Mouse (Mus musculus): Measurements from ENCODE around the gene Hsd3b6. TPM values are rescaled to one million over a fixed set of nuclear protein-coding genes. Genes with fewer than 3 reads are reported as not detected.

Gene Hsd3b6
- total and polyA plus RNA-seq, 3 experiments: not detected

DNA sequence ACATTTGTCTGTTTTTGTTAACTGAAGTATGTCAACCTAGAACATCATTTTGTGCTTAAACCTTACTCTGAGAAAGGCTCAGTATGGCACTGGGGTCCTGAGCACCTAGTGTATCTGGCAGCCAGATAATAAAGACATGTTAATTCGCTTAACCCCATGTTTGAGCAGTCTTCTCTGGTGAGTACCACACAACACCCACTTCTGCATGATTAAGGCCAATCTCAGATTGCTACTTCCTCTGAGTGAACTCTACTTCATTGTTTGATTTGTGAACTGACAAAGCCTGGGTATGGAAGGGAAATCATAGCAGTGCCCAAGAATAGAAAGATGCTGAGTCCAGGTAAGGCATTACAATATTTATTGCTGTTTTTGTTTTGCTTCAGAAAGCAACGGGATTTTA is 37.6 kb upstream of the Hsd3b6 start:
- H3K4me1 ChIP-seq (ENCODE audit: control insufficient read depth in 1 of 2, insufficient read depth in 2 of 2, low read length in 2 of 2): peaks cover 0 to 9% of the 10 kb centered on the region in 2 experiments; a peak in 2 of 4 replicates

GRCm38 (mm10) chr3:98850262-98850661 is 36.0 kb upstream of the Hsd3b6 start:
- no peak for TF ChIP-seq TAL1 (IDR thresholded peaks at IDR 0.05; ENCODE audit: low read length)
- no peak for TF ChIP-seq TBP (IDR thresholded peaks at IDR 0.05; ENCODE audit: low read depth, low read length)
- TF ChIP-seq KAT2A (conservative IDR thresholded peaks at IDR 0.05; ENCODE audit: low read depth, low read length): no peak
- no peak for TF ChIP-seq NRF1 (IDR thresholded peaks at IDR 0.05; ENCODE audit: insufficient read depth, low read depth, low read length, poor library complexity, severe bottlenecking)
- no peak for TF ChIP-seq POLR2A (IDR thresholded peaks at IDR 0.05; ENCODE audit: control insufficient read depth in 1 of 2, insufficient read depth in 1 of 2, low read depth in 1 of 2, low read length in 2 of 2, poor library complexity in 1 of 2)
- TF ChIP-seq MYB (IDR thresholded peaks at IDR 0.05; ENCODE audit: low read depth, low read length): no peak
- TF ChIP-seq CHD1 (IDR thresholded peaks at IDR 0.05; ENCODE audit: low read depth, low read length): no peak
- TF ChIP-seq ZNF384 (IDR thresholded peaks at IDR 0.05; ENCODE audit: low read depth, low read length): no peak
- TF ChIP-seq NELFE (IDR thresholded peaks at IDR 0.05; ENCODE audit: low read depth, low read length): no peak
- TF ChIP-seq CTCF (IDR thresholded peaks at IDR 0.05 in 2 of 3, conservative IDR thresholded peaks at IDR 0.05 in 1 of 3; ENCODE audit: control insufficient read depth in 1 of 3, insufficient read depth in 1 of 3, low read depth in 2 of 3, low read length in 3 of 3, poor library complexity in 1 of 3, severe bottlenecking in 1 of 3): no peak
- TF ChIP-seq HCFC1 (IDR thresholded peaks at IDR 0.05; ENCODE audit: low read depth, low read length): no peak
- TF ChIP-seq POLR2AphosphoS2 (IDR thresholded peaks at IDR 0.05; ENCODE audit: low read length): no peak
- TF ChIP-seq MAFK (IDR thresholded peaks at IDR 0.05; ENCODE audit: borderline replicate concordance, low read depth, low read length): no peak
- TF ChIP-seq TCF12 (IDR thresholded peaks at IDR 0.05; ENCODE audit: low read depth, low read length): no peak
- no peak for TF ChIP-seq ELF1 (IDR thresholded peaks at IDR 0.05; ENCODE audit: low read depth, low read length)
- TF ChIP-seq USF1 (IDR thresholded peaks at IDR 0.05; ENCODE audit: low read depth, low read length): no peak
- H3K4me1 ChIP-seq (ENCODE audit: control insufficient read depth in 1 of 2, insufficient read depth in 2 of 2, low read length in 2 of 2): peaks cover 0 to 5% of the 10 kb centered on the region in 2 experiments; a peak in 2 of 4 replicates
- H3K9ac ChIP-seq (ENCODE audit: control insufficient read depth, low read depth, low read length, poor library complexity, severe bottlenecking): no peak overlapping the region
- H3K36me3 ChIP-seq (ENCODE audit: control insufficient read depth in 1 of 2, insufficient read depth in 2 of 2, low read length in 2 of 2): peaks cover 0 to 5% of the 10 kb centered on the region in 2 experiments; a peak in 2 of 4 replicates
- H3K79me2 ChIP-seq (ENCODE audit: control insufficient read depth, insufficient read depth, low read length, poor library complexity): no peaks in the 10 kb centered on the region
- H3K27ac ChIP-seq (ENCODE audit: control insufficient read depth, low read depth, low read length): no peak overlapping the region
- H3K4me3 ChIP-seq (ENCODE audit: control insufficient read depth in 1 of 2, insufficient read depth in 1 of 2, low read depth in 2 of 2, low read length in 2 of 2): no peak overlapping the region
- DNase-seq (ENCODE audit: low read depth, low spot score): no peak
- no peaks in the 10 kb centered on the region for H3K27me3 ChIP-seq (ENCODE audit: control insufficient read depth in 1 of 2, insufficient read depth in 2 of 2, low read length in 2 of 2)
- no peaks in the 10 kb centered on the region for H3K9me3 ChIP-seq (replicated peaks; ENCODE audit: insufficient read depth, low read length)

More for the DNA sequence above, 37.6 kb upstream of the Hsd3b6 start:
- Histone ChIP-seq H3K27ac (ENCODE audit: control insufficient read depth, low read depth, low read length) (no peak overlapping the region), H3K79me2 (ENCODE audit: control insufficient read depth, insufficient read depth, low read length, poor library complexity) (no peaks in the 10 kb centered on the region), H3K4me3 (ENCODE audit: control insufficient read depth in 1 of 2, insufficient read depth in 1 of 2, low read depth in 2 of 2, low read length in 2 of 2) (no peak overlapping the region), H3K36me3 (ENCODE audit: control insufficient read depth in 1 of 2, insufficient read depth in 2 of 2, low read length in 2 of 2) (peaks cover 0 to 5% of the 10 kb centered on the region in 2 experiments; a peak in 2 of 4 replicates), H3K9me3 (replicated peaks; ENCODE audit: insufficient read depth, low read length) (no peaks in the 10 kb centered on the region), H3K27me3 (ENCODE audit: control insufficient read depth in 1 of 2, insufficient read depth in 2 of 2, low read length in 2 of 2) (no peaks in the 10 kb centered on the region), H3K9ac (ENCODE audit: control insufficient read depth, low read depth, low read length, poor library complexity, severe bottlenecking) (no peak overlapping the region)
- no peak for DNase-seq (ENCODE audit: low read depth, low spot score)
- TF ChIP-seq POLR2AphosphoS2 (IDR thresholded peaks at IDR 0.05; ENCODE audit: low read length) (no peak), RCOR1 (IDR thresholded peaks at IDR 0.05; ENCODE audit: low read depth, low read length) (no peak), BHLHE40 (IDR thresholded peaks at IDR 0.05; ENCODE audit: borderline replicate concordance, low read depth, low read length) (no peak), MEF2A (IDR thresholded peaks at IDR 0.05; ENCODE audit: extremely low read depth, insufficient replicate concordance, low read depth, low read length, poor library complexity, severe bottlenecking) (no peak), MYB (IDR thresholded peaks at IDR 0.05; ENCODE audit: low read depth, low read length) (no peak), TAL1 (IDR thresholded peaks at IDR 0.05; ENCODE audit: low read length) (no peak), ETS1 (IDR thresholded peaks at IDR 0.05; ENCODE audit: low read depth, low read length) (no peak), ZC3H11A (IDR thresholded peaks at IDR 0.05; ENCODE audit: low read depth, low read length) (no peak), NRF1 (IDR thresholded peaks at IDR 0.05; ENCODE audit: insufficient read depth, low read depth, low read length, poor library complexity, severe bottlenecking) (no peak), KAT2A (conservative IDR thresholded peaks at IDR 0.05; ENCODE audit: low read depth, low read length) (no peak), POLR2AphosphoS5 (IDR thresholded peaks at IDR 0.05; ENCODE audit: borderline replicate concordance, low read depth, low read length) (no peak), CTCF (IDR thresholded peaks at IDR 0.05 in 2 of 3, conservative IDR thresholded peaks at IDR 0.05 in 1 of 3; ENCODE audit: control insufficient read depth in 1 of 3, insufficient read depth in 1 of 3, low read depth in 2 of 3, low read length in 3 of 3, poor library complexity in 1 of 3, severe bottlenecking in 1 of 3) (no peak), ZKSCAN1 (IDR thresholded peaks at IDR 0.05; ENCODE audit: low read depth, low read length) (no peak), ZNF384 (IDR thresholded peaks at IDR 0.05; ENCODE audit: low read depth, low read length) (no peak), UBTF (IDR thresholded peaks at IDR 0.05; ENCODE audit: borderline replicate concordance, insufficient read depth, low read depth, low read length) (no peak)

Measured in MEL (cell line).